Mouse (Mus musculus) cortical plate, adult 2 months (tissue): ENCODE results near the gene Rapgef2.

Source experiments
- CTCF ChIP-seq: fragments of 200-500 bp; IDR thresholded peaks from 2 replicates; pipeline ENCODE4 v1.5.1; 2011; ENCODE audit warnings: mild to moderate bottlenecking, control low read depth, low read length; ENCODE audit not compliant: insufficient read depth; ENCODE audit errors: extremely low read depth
- POLR2A ChIP-seq: fragments of 200-500 bp; IDR thresholded peaks from 2 replicates; pipeline ENCODE4 v1.6.1; 2011; ENCODE audit warnings: mild to moderate bottlenecking, low read length, control low read depth; ENCODE audit not compliant: insufficient read depth; ENCODE audit errors: extremely low read depth

DNA sequence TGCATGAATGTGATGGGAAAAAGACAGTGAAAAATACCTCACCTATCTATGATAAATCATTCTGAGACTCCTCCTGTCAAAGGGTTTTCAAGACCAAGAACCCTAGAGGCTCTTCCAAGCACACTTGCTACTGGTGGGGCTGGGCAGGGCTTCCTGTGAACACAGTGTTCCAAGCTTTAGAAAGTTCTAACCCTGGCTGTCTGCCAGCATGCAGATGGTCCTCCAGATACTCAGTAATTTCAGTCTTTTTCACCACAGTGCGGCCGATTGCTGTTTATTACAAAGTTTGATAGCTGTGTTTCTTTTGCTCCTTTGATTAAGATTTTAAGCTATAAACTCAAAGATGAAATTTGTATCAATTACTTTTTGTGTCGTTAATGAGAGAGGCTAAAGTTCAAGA, 83.1 kb downstream of the Rapgef2 start:
- TF ChIP-seq CTCF (no peak), POLR2A (no peak)
